Mouse (Mus musculus) megakaryocyte progenitor cell, adult 5-6 weeks (primary cell): ENCODE measurements around the gene Pum1. TPM values are rescaled to one million over a fixed set of nuclear protein-coding genes. Genes with fewer than 3 reads are reported as not detected.
"Not testable (repeated sequence)": the region's sequence is repeated elsewhere in the genome, so short reads cannot be mapped to it uniquely, and the experiment has no call there.

Source experiments
- ATAC-seq: replicated peaks from 2 replicates; pipeline ENCODE4 v1.8.0; 2016; ENCODE audit warnings: mild to moderate bottlenecking, moderate TSS enrichment, inconsistent platforms; ENCODE audit not compliant: poor library complexity
- total RNA-seq, 2 experiments: library from RNA; stranded (forward) in 1 of 2; stranded (reverse) in 1 of 2; fragments of 157-497, 149-512 nt in 1 of 2; fragments of 200-1000 nt in 1 of 2; gene quantifications; 2 replicates each; pipeline versions ENCODE4 v1.2.3 to v1.2.4; 2015 to 2017

Gene Pum1
- total RNA-seq (2015), result 60.2 and 61.5 TPM in 2 replicates
- 38.1 and 51.2 TPM in 2 replicates for total RNA-seq (2017)

DNA sequence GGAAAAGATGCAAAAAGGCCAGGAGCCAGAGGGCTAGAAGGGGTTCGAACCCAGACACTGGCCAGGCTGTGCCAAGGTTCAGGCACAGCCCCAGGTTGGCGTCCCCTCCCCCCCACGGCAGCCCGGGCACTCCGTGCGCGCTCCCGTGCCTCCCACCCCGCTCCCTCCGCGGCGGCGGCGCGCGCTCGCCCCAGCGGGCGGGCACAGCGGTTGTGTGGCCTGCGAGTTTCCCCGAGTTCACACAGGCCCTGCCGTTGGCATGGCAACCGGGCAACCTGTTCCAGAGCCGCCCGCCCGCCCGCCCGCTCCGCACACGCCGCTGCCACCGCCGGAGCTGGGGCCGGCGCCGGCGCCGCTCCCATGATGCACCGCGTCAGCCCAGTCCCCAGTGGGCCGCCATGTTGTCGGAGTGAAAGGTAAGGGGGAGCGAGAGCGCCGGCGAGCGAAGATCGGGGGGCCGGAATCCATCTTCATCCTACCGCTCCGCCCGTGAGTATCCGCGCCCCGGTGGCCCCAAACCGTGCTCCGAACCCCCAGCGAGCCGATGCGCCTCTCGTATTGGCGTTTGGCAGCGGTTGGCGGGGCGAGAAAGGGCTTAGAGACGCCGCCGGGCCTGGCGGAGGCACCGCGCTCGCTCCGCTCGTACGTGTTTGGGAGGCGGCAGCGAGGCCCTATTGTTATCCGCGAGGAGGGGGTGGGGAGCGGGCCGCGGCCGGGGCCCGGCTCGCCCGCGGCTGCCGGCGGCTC lies at the start of gene Pum1:
Gene Pum1 (plus strand): TSS at position 343 of the 747 bp plus-strand sequence.
- ATAC-seq, result peak; percentile 81

GRCm38 (mm10) chr4:130629391-130629790 lies 33.7 kb upstream of the Pum1 start:
- ATAC-seq, result no peak

GRCm38 (mm10) chr4:130630232-130630847 lies 32.8 kb upstream of the Pum1 start:
- no peak for ATAC-seq

DNA sequence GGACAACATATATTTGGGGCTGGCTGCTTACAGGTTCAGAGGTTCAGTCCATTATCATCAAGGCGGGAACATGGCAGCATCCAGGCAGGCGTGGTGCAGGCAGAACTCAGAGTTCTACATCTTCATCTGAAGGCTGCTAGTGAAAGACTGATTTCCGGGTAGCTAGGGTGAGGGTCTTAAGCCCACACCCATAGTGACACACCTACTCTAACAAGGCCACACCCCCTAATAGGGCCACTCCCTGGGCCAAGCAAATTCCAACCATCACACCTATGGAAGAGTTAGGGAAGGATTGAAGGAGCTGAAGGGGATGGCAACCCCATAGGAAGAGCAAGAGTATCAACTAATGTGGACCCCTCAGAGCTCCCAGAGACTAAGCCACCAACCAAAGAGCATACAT lies 28.0 kb upstream of the Pum1 start:
- not testable (repeated sequence) for ATAC-seq

GRCm38 (mm10) chr4:130636761-130637160 lies 26.4 kb upstream of the Pum1 start:
- ATAC-seq, result no peak

- ATAC-seq, result no peak
Measured at GRCm38 (mm10) chr4:130637488-130638422, 25.4 kb upstream of the Pum1 start.

GRCm38 (mm10) chr4:130640031-130640717 lies 22.9 kb upstream of the Pum1 start:
- no peak for ATAC-seq

GRCm38 (mm10) chr4:130642468-130642867 lies 20.7 kb upstream of the Pum1 start:
- no peak for ATAC-seq

- no peak for ATAC-seq
Measured at GRCm38 (mm10) chr4:130645426-130645825, 17.7 kb upstream of the Pum1 start.

- ATAC-seq, result no peak
Measured at GRCm38 (mm10) chr4:130651286-130651685, 11.8 kb upstream of the Pum1 start.

GRCm38 (mm10) chr4:130652546-130652945 lies 10.6 kb upstream of the Pum1 start:
- no peak for ATAC-seq

DNA sequence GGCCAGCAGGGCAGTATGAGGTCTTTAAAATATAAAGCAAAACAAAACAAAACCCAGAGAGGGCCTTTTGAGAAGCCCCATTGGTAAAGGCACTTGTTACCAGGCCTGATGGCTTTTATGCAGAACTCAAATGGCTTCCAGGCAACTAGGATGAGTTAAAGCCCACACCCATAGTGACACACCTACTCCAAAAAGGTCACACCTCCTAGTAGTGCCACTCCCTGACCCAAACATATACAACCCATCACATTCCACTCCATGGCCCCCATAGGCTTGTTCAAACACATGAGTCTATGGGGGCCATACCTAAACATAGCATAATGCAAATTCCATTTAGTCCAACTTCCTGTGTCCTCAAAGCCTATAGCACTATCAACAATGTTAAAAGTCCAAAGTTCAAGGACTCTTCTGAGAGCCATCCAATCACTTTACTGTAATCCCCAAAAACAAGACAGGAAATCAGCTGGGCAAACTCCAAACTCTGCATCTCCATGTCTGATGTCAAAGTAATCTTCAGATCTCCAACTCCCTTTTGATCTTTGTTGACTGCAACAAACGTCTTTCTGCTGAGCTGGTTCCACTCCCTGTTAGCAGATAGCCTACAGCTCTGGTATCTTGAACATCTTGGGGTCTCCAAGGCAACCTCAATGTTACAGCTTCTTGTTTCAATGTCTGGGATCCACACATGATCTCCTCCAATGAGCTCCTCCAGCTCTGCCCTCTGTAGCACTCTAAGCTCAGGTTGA lies 5.1 kb upstream of the Pum1 start:
- no peak for ATAC-seq

GRCm38 (mm10) chr4:130659470-130659869 lies 3.7 kb upstream of the Pum1 start:
- no peak for ATAC-seq

GRCm38 (mm10) chr4:130660106-130660505 lies 3.0 kb upstream of the Pum1 start:
- no peak for ATAC-seq

DNA sequence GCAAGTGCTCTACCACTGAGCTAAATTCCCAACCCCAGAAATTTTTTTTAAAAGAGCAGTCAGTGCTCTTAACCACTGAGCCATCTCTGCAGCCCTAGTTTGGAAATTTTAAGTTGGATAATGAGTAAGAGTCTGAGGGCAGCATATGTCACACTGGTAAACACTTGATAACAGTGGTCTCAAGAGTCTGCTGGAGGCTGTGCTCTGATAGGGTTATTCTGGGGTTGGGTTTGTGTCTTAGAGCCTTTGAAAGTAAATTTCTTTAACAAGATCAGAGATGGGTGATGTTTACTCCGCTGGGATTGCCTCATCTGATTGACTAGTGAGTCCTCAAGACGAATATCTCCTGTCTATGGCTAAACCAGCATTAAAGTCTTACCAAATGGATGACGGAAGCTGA lies 2.0 kb upstream of the Pum1 start:
- peak; percentile 30 for ATAC-seq

DNA sequence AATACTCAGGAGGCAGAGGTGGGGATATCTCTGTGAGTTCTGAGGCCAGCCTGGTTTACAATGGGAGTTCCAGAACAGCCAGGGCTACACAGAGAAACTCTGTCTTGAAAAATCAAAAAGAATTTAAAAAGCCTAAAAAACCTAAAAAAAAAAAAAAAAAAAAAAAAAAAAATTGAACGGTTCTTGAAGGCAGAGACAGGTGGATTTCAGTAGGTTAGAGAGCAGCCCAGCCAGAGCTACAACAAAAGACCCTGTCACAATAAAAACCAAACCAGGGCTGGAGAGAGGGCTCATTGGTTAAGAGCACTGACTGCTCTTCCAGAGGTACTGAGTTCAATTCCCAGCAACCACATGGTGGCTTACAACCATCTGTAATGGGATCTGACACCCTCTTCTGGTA lies 816 bp upstream of the Pum1 start:
- not testable (repeated sequence) for ATAC-seq

GRCm38 (mm10) chr4:130663810-130664401 lies 785 bp downstream of the Pum1 start:
- ATAC-seq, result no peak

DNA sequence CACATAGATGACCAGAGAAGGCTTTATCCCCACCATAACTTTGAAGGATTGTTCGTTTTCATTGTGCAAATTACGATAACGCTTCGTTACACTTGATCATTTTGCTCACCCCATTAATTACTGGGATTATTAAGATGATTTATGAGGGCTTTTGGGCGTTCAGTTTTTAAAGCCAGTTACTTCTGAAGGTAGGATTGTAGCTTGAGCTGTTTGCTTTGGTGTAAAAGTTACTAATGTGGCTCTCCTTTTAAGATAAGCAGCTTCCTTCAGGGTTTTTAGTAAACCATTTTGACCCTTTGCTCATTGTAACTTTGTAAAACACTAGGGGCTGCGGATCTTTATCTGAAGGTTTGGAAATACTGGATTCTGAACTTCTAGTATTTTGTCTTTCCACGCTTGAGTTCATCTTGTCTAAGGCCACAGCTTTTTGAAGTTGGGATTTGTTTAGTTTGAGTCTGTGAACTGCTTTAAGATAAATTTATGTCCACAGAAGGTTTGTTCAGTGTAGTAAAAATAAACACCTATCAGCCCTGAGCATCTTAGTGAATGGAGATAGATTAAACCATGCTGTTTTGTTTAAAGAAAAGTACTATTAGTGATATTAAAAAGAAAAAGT lies 1.4 kb downstream of the Pum1 start:
- ATAC-seq, result no peak

DNA sequence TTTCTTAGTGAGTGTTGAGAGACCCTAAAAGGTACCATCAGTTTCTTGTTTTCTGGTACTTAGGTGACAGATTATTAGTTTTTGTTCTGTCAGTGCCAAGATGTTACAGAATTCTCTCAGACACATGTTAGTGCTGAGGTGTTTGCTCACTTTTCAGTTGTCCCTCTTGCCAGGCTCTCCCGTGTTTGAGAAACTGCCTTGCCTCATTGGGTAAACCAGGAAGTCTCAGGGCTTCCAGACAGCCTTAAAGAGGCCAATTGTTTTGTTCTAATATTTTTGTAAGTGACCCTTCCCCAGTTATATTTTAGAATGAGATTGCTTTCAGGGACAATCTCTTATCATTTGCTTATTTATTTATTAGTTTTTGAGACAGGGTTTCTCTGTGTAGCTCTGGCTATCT lies 2.1 kb downstream of the Pum1 start:
- ATAC-seq, result no peak
